Mouse (Mus musculus) urinary bladder, postnatal 0 days (tissue): ENCODE results near the gene Map2k4. TPM values are rescaled to one million over a fixed set of nuclear protein-coding genes. Genes with fewer than 3 reads are reported as not detected.

Experiments
- microRNA counts: library from miRNA; unstranded; fragments of <30 nt; microRNA quantifications from one replicate; lab custom pipeline; 2016
- microRNA-seq: library from miRNA; unstranded; fragments of <30 nt; microRNA quantifications from one replicate; pipeline ENCODE4, GENCODE M21; 2016
- polyA plus RNA-seq: library from polyadenylated mRNA; unstranded; fragments of >200 nt; fragmentation: Nextera tagmentation; extraction: Ambion mirVana; gene quantifications from 2 replicates; pipeline ENCODE4 v1.2.1, GENCODE M21; 2015

The Map2k4 gene
- 60.7 and 64.0 TPM in 2 replicates for polyA plus RNA-seq

GRCm38 (mm10) chr11:65788154-65788553 lies at the start of gene Map2k4:
Gene Map2k4 (minus strand): TSS chr11:65788297.

GRCm38 (mm10) chr11:65806909-65807504 lies 18.9 kb upstream of the Map2k4 start, which contains the start of gene Zkscan6:
Gene Zkscan6 (plus strand): TSS chr11:65807175.

MicroRNA genes within 50 kb of the gene (microRNA counts, 519-probe panel; counts per million panel counts)
- microRNA mmu-miR-744 (lab: Ali Mortazavi, UCI) = not detected

Small RNA genes within 50 kb of the gene (microRNA-seq; reads per million reads assigned to microRNA genes)
- 7,658 reads per million, percentile 93 among the genes with 10 or more reads in this experiment for gene Mir744

Other genes with a start within 250 kb of the Map2k4 start
- 10.0 and 10.2 TPM in 2 replicates for gene Zkscan6, start 18.9 kb upstream of the Map2k4 start, polyA plus RNA-seq